Mouse (Mus musculus) embryo, embryonic 11.5 days (tissue): ENCODE results near the gene Ccdc85a.
A peak's percentile ranks its signal among the peaks of the same experiment; 100 is the strongest.

ENCODE experiments used
- DNase-seq: peaks from one replicate; pipeline ENCODE4 v3.0.0-alpha.2; 2012; ENCODE audit warnings: low read depth, low spot score

Gene Ccdc85a

DNA sequence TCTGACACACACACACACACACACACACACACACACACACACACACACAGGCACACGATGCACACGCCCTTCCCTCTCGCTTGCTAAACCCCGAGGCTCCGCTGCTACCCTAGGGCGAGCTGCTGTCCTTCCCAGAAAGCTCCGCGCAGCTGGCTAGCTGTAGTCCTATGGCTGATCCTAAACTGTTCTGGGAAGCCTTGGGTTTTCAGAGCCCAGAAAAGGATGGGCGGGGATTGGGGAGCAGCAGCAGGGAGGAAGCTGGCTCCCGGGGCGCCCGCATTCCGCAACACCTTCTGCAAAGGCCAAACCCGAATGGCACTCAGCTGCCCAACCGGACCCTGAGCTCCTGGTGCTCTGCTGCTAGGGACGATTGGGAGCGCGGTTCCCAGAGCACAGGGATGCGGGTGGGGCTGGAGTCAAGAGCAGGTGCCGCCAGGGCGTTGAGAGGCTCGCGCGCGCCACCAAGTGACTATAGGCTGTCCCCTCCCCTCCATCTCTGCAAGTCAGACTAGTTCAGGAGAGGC, at the start of gene Ccdc85a:
Ccdc85a (minus strand) TSS at position 414 of the 524 bp plus-strand sequence.
- DNase-seq, result peak; percentile 59

DNA sequence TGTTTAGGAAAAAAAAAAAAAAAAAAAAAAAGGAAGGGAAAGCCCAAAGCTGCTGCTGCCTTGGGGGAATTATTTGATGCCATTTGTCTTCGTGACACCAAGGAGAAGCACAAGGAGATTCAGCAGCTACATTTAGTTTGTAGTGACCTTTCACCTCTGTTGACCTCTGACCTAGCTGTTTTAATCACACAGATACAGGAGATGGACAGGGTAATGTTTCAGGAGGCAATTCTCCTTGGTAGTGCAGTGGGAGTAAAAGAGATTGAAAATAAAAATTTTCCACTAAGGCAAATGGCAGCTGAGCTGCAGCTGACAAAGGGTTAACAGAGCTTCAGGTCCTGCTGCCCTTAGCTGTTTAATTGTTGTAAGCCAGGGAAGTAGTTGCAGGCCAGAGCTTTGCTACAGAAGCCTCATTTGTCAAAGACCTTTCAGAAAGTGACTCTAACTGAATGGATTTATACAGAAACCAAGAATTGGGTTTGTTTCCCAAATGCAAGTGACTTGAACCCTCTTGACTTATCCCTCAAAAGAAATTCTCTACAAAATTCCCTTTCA, 49.5 kb upstream of the Ccdc85a start:
- DNase-seq, result peak; percentile 5

DNA sequence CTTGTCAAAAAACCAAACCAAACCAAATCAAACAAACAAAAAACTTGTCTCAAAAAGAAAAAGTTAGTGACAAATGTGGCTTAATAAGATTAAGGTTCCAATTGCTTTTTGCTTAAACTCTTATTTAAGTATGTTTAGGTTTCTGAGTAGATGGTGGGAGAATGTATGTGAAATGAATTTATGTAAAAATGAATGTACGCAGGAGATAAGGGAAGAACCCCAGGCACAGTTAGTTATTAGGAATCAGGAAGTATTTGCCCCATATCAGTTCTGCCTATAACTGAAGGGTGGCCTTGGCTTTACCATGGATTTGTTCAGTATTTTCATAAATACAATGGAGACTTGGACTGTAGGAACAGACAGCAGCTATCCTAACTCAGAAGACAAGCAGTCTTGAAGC, 49.0 kb upstream of the Ccdc85a start:
- DNase-seq, result no peak

DNA sequence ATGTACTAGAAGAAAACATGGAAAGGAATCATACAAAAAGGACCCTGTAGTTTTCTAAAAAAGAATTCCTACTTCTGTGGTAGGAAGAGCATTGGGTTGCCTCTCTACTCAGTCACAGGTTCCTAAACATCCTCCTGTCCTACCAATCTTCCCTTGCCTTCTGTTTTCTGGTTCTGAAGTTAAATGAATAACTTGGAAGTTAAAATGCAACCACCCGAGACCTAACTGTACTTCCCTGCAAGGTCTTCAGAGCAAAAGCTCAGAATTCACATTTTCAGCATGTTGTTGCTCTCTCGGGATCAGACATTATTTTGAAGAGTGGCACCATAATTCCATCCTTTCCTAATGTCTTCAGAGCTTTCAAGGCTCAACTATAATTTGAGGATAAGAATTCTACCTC, 46.6 kb upstream of the Ccdc85a start:
- DNase-seq, result no peak

DNA sequence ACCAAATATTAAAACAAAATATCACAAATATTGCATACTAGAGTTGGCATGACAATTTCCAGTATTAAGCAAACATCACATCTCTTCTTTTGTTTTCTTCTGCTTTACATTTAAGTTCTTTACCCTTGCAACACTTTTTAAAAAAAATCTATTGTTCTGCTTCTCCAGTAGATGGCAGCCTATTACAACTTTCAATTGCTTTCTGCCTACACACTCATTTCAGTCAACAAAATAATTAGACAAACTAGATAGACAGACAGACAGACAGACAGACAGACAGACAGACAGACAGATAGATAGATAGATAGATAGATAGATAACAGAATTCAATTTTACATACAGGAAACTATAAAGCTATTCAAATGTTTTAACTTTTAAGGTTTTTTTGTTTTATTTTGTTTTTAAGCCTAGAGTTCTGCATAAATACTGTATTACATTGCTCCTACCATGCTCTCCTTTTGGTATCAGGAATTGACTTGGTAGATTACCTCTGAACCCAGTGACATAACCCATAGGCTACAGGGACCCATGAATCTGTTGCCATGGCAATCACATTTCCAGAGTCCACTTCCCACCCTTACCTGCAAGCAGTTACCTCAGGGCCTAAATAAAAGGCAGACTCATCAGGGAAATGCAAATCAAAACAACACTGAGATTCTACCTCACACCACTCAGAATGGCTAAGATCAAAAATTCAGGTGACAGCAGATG, 26.8 kb upstream of the Ccdc85a start:
- DNase-seq, result no peak

DNA sequence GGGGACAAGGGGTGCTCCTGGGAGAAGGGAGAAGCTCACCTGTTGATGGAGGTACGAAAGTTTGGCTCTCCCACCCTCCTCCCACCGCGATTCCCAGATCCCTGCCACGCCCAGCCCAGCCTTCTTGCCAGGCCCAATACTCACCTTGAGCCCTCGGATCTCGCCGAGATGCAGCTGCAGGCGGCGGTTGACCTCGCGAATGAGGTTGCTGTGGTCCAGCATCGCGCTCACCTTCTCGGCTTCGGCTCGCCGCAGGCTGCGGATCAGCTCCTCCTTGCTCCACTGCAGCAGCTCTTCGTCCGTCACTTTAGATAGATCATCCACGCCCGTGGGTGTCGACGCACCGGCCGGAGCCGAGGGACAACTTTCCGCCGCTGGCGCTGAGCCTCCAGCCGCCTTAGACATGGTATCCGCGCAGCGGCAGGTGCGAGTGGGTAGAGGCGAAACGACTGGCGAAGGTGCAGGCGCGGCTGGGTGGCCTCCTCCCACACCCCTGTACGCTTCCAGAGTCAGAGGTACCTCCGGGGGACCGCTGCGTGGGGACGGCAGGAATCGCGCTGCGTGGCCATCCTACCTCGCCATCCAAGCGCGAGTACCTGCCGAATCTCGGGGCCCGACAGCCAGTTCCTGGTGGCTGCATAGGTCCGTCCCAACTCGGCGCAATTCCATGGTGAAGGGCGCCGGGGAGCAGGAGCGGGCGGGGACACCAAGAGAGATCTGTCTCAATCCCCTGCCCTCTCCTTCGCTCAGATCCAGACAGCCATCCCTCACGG, 800 bp downstream of the Ccdc85a start:
- DNase-seq, result peak; percentile 1

DNA sequence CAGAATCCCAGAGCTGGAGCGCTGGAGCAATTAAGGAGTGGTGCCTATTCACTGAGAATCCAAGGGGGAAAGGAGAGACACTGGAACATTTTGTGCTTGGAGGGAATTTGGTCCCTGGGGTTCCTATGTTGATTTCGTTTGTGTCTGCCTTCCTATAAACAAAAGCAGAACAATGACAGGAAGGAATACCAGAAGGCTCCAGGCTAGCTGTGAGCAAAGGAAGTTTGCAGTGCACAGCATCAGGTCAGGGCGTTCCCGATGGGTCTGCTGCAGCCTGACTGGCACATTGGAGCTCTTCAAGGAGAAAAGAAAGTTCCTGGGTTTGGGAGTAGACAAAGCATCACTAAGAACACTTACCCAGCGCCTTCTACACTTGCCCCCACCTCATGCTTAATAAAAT, 1.9 kb downstream of the Ccdc85a start:
- DNase-seq, result no peak

DNA sequence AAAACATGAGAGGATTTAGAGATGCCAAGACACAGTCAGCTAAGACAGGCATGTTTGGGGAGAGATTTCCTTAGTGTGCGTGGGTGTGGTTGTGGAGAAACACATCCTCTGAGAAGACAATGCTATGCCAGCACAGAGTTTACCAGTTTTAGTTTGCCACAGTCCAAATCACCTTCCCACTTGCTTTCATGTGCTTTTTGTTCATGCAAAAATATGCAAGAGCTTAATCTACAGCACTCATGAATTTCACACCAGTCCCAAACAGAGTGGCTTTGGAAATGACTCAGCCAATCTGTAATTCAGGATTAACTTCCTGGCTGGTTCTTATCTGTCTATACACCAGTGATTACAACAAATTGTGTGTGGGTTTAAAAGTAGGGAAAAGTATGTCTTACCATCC, 11.7 kb downstream of the Ccdc85a start:
- no peak for DNase-seq

DNA sequence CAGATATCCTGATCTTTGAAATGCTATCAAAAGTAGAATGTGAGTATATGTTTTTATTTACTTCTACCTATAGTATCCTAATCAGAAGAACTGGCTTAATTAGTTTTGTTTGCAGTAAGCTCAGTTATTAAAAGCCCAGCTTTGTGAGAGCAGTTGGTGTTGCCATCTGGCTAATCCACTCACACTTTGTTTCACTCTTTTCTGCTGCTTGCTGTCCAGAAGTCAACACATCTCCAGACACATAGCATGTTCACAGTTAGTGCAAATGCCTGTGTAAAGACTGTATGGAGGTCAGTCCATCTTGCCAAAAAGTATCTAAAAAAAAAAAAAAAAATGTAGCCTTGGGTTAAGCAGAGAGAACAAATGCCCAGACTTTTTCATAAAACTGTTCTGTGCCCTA, 27.7 kb downstream of the Ccdc85a start:
- no peak for DNase-seq

DNA sequence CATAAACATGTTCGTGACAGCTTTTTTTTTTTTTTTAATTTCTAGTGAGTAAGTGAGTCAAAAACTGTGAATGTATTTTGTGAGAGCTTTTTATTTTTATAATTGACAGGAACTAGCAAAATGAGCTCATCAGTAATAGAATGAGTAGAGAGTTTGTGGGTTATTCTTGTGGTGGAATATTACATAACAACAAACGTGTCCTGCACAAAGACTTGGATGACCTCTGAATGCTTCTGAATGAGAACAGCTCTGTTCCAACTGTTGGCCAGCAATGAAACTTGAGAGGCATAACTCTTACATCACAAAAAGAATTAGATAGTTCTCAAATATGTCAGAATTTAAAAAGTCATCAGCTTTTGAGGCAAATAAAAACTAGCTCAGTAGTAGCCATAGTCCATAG, 40.7 kb downstream of the Ccdc85a start:
- no peak for DNase-seq

DNA sequence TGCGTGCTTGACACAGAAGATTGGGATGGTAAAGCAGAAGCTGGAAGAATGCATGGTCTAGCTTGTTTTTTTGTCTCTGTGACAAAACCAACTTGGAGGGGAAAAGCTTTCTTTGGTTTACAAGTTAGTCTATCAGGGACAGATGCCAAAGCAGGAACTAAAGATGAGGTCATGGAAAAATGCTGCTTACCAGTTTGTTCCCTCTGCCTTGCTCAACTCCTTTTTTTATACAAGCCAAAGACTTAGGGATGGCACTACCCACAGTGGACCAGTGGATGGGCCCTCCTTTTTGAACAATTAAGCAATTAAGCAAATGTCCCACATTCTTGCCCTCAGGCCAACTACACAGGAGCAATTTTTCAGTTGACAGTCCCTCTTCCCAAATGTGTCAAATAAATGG, 42.8 kb downstream of the Ccdc85a start:
- DNase-seq, result no peak

DNA sequence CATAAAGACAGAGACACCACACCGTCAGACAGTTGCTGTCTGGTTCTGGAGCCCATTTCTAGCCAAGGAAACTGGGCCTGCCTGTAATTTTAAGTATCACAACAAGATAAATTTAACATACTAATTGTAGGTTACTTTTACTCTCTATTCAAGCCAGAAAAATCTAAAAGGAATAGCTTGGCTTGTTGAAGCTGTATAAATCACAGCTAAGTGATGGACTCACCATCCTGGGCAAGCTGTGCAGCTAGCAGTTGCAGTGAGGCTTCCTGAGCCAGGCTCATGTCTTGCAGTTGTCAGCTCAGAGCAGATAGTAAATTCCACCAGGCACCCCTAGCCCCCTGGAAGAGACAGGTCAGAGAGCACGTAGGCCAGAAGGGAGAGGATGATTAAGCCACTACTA, 50.8 kb downstream of the Ccdc85a start:
- DNase-seq, result no peak

DNA sequence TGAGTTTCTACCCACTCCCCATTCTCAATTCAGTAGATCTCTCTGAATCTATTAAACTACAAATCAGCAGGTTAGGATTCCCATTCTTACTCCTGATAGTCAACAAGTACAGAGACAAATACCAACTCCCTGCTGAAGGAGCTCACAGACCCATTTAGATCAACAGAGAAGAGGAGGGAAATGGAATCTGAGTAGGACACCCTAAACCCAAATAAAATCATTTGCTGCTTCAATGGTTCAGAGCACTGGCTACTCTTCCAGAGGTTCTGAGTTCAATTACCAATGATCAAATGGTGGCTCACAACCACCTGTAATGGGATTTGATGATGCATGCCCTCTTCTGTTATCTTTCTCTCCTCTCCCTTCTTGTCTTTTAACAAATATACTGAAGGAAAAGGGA, 82.9 kb downstream of the Ccdc85a start:
- no peak for DNase-seq

DNA sequence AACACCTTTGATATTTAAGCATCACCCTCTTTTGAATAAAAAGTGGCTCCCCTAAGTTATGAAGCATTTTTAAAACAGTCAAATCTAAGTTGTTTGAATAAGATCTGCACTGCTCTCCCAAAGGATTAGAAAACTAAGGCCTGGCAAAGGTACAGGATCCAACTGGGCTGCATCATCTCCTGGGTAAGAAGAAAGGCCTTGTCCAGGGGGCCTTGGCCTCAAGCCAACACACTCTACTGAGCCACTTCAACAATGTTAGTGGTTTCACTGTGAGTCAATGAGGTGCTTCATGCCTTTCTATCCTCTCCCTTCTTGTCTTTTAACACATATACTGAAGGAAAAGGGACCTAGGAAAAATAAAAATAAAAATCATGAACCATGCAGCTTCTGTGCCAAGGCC, 87.1 kb downstream of the Ccdc85a start:
- no peak for DNase-seq

DNA sequence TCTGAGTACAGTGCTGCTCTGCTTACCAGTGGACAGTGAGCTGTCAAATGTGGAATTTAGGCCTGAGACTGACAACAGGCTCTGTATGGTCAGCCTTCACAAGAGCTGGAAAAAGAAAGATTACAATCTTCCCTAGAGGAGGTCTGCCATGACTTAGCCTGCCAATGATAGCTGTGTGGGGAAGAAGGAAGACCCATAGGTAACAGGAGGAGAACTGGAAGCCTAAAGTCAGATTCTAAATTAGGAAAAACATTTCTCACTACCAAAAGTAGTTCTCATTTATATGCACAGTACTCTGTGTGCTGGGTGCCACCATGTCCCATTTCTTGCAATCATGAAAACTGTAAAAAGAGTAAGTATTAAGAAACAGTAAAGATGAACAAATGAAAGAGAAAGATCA, 90.8 kb downstream of the Ccdc85a start:
- no peak for DNase-seq

DNA sequence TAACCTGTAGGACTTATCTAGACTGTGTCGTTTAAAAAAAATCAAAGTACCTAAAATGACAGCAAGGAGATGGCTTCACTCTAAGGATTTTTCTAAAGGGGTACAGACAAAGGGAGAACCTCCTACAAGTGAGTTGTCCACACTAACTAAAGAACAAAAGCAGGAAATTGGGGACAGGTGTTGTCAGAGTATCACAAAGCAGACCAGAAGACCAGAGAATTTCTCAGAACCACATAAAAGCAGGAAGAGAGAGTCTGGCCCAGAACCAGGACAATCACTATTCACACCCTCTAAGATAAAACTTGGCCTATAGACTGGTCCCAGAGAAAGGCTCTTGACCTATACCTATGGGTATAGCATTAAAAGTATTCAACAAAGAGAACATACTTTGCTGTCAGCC, 92.8 kb downstream of the Ccdc85a start:
- no peak for DNase-seq

DNA sequence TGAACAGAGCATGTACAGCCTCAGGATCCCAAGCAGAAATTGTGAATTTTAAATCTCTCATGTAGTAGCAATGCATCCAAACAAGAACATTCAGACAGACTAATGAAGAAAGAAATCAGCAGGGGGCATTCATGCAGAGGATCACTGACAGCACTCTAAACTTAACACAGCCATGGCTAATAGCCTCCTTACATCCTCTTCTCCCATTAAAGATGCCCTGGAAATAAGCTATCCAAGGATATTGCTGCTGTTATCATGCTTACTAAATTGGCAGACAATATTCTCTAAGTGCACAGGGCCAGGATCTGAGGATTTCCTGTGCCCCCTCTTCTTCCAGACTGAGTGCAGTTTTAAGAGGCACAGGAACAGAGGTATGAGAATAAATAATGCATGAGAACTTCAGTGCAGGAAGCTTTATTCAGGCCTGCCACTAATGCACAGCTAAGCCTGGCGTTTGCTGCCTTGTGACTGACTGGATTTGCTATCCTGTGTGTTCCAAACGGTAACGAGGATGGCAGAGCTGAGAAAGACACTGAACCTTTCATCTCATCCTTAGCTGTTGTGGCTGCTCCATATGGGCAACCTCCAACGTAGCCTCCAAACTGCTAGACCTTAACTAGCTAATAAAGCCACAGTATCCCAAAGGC, 99.9 kb downstream of the Ccdc85a start:
- DNase-seq, result no peak

DNA sequence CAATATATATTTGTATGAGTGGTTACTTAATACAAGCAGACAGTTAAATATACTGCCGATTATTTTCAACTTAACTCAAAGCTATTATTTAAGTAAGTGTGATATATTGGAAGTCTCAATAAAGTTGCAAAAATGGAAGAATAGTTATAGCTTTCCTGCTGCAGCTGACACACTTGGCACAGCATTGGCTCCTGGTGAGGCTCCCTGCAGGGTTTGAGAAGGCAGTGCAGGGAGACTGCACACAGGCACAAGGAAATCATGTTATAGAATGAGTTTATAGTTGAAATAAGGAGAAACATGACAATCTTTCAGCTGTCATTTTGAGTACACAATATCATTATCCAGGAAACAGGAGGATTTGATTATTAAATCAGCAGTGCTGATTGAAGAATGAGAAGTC, 107.0 kb downstream of the Ccdc85a start:
- DNase-seq, result no peak

DNA sequence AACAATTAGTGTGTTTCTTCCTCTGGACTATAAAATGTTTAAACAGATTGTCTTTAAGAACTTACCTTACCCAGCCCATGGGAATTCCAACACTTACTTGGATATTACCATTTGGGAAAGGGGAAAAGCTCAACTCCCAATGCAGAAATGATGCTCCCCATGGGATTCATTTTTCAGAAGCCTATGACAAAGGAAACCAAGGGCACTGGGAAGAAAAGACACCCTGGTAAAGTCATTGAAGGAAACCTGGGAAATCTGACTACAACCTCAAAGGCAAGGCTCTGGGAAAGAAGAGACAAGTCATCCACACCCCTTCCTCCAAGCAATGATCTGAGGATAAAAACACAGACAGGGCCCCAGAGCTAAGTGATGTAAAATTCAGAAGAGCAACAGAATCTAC, 118.4 kb downstream of the Ccdc85a start:
- no peak for DNase-seq

DNA sequence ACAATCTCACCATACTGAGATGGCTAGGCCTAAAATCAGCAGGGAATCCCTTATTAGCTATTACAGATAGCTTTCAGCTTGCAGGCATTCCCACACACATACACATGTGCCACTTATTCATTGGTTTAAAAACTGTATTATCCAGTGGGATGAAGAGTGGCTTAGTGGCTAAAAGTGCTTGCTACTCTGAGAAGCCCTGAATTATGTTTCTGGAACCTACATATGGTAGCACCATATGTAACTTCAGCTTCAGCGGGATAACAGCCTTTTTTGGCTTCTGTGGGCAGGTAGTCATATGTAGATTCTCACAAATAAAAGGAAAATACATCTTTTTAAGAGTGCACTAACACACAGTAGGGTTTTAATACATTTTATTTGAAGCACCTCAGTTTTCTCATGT, 119.2 kb downstream of the Ccdc85a start:
- no peak for DNase-seq

DNA sequence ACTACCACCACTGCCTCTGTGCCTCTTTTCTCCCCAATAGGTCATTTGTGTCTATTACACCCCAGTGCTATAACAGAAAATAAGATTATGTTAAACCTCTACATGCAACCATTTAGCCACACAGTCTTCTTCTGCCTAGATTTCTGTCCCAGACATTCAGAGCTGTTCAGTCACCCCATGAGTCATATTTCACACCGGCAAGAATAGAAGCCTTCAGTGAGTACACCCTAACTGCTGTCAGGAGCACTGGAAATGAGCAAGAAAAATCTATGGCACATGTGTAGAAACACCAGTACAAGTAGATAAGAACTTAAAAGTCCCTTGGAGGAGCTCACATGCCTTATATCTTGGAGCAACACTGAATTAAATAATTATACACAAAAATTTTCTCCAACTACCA, 125.0 kb downstream of the Ccdc85a start:
- no peak for DNase-seq

DNA sequence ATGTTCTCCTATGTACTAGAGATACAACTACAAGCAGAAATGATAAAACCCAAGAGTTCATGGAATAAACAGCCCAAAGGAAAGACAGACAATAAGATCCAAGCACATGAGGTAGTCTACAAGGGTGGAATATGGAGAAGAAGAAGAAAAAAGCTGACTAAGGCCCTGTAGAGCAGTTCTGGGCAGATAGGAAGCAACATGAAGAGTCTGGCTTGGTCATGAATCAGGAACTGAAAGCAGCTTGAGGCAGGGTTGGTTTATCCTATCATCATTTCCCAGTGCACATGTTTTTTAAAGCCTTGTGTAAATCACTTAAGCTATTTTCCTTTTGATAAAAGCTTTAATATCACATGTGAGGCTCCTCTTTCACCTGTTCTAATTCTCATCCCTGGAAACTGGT, 144.2 kb downstream of the Ccdc85a start:
- no peak for DNase-seq
